Mouse (Mus musculus) limb, embryonic 14.5 days (tissue): ENCODE data around the gene Gm10644. TPM values are rescaled to one million over a fixed set of nuclear protein-coding genes. Genes with fewer than 3 reads are reported as not detected.

Experiments
- ATAC-seq: fragments of 200-750 bp; cut with Nextera tagmentation; 2 replicates; pipeline ENCODE4 v1.8.0; 2017; ENCODE audit warnings: low read depth, moderate number of reproducible peaks, moderate TSS enrichment; ENCODE audit not compliant: low FRiP score
- DNase-seq: peaks from one replicate; pipeline ENCODE4 v3.0.0-alpha.2; 2015; ENCODE audit warnings: low spot score
- H3K27ac ChIP-seq: fragments of 300-500 bp; sonication (generic); replicated peaks from 2 replicates; pipeline ENCODE4 v1.5.1; 2014; ENCODE audit warnings: low read depth, mild to moderate bottlenecking, low read length, moderate library complexity, mixed read lengths
- H3K27me3 ChIP-seq: fragments of 300-500 bp; sonication (generic); 2 replicates; pipeline ENCODE4 v1.6.1; 2014; ENCODE audit warnings: low read length, mixed read lengths; ENCODE audit not compliant: control insufficient read depth, insufficient read depth
- H3K36me3 ChIP-seq: fragments of 300-500 bp; sonication (generic); 2 replicates; pipeline ENCODE4 v1.6.1; 2014; ENCODE audit warnings: mild to moderate bottlenecking, low read length, moderate library complexity, mixed read lengths; ENCODE audit not compliant: control insufficient read depth, insufficient read depth
- H3K4me1 ChIP-seq: fragments of 300-500 bp; sonication (generic); 2 replicates; pipeline ENCODE4 v1.6.1; 2014; ENCODE audit warnings: antibody characterized with exemption, low read length, mixed read lengths; ENCODE audit not compliant: control insufficient read depth, insufficient read depth
- H3K4me2 ChIP-seq: fragments of 300-500 bp; sonication (generic); replicated peaks from 2 replicates; pipeline ENCODE4 v1.6.1; 2014; ENCODE audit warnings: low read depth, mild to moderate bottlenecking, low read length, moderate library complexity; ENCODE audit not compliant: severe bottlenecking
- H3K4me3 ChIP-seq: fragments of 300-500 bp; sonication (generic); replicated peaks from 2 replicates; pipeline ENCODE4 v1.5.1; 2014; ENCODE audit warnings: low read length
- H3K9ac ChIP-seq: fragments of 300-500 bp; sonication (generic); 2 replicates; pipeline ENCODE4 v1.6.1; 2014; ENCODE audit warnings: mild to moderate bottlenecking, low read depth, low read length, moderate library complexity; ENCODE audit not compliant: severe bottlenecking
- H3K9me3 ChIP-seq: fragments of 300-500 bp; sonication (generic); 2 replicates; pipeline ENCODE4 v1.6.1; 2016; ENCODE audit warnings: low read length; ENCODE audit not compliant: control insufficient read depth
- POLR2A ChIP-seq: fragments of 200-500 bp; IDR thresholded peaks from 2 replicates; pipeline ENCODE4 v1.8.0; 2012; ENCODE audit warnings: inconsistent platforms, mild to moderate bottlenecking, moderate library complexity, borderline replicate concordance; ENCODE audit not compliant: insufficient read depth, insufficient read length; ENCODE audit errors: extremely low read depth
- WGBS: fragments of 180-500 bp; shearing (Covaris S2); extraction: QIAGEN DNeasy Blood & Tissue Kit; methylation state at CpG from one replicate; pipeline ENCODE4 v1.1.7; 2014; 5-methylcytosine and 5-hydroxymethylcytosine counted together
- polyA plus RNA-seq, 2 experiments: library from polyadenylated mRNA; depleted of rRNA in 1 of 2; stranded (reverse) in 1 of 2; unstranded in 1 of 2; fragments of >200 nt; fragmentation: Nextera tagmentation in 1 of 2; extraction: Ambion mirVana in 1 of 2; gene quantifications; 2 replicates each; pipeline versions ENCODE4 v1.2.1 to v1.2.3; 2012 to 2014

Gene Gm10644
- polyA plus RNA-seq, 2 experiments = 0.48 to 0.63 TPM

GRCm38 (mm10) chr8:83971121-83971520 is 16.1 kb upstream of the Gm10644 start:
- Histone ChIP-seq H3K27ac (no peak overlapping the region), H3K9me3 (no peaks in the 10 kb centered on the region), H3K4me3 (no peak overlapping the region), H3K36me3 (peaks cover 30% of the 10 kb centered on the region; the same call in 1 of the 2 replicates), H3K9ac (no peak overlapping the region), H3K4me1 (peaks cover 9% of the 10 kb centered on the region), H3K27me3 (no peaks in the 10 kb centered on the region), H3K4me2 (no peak overlapping the region)
- DNase-seq (no peak), ATAC-seq (no peak)
- 89% methylated on average over 4 of the region's 4 CpGs for WGBS
- no peak for TF ChIP-seq POLR2A

DNA sequence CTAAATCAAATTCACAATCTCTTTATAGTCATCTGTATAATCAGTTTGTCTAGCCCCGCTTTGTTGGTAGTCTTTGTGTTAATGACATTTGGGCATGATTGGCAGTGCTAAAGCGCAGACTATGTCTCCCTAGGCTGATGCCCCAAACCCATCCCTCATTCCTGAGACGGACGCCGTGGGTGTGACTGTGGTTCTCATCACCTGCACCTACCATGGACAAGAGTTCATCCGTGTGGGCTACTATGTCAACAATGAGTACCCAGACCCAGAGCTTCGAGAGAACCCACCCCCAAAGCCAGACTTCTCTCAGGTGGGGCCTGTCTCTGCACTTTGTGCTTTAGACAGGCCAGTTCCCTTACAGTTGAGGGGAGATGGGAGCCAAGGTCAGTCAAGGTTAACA is 12.7 kb upstream of the Gm10644 start:
- WGBS = 93% methylated on average over 7 of the region's 7 CpGs
- H3K27ac ChIP-seq = no peak overlapping the region
- H3K9ac ChIP-seq = no peak overlapping the region
- H3K27me3 ChIP-seq = no peaks in the 10 kb centered on the region
- DNase-seq (no peak), ATAC-seq (no peak)
- no peak overlapping the region for H3K4me3 ChIP-seq
- H3K4me1 ChIP-seq = no peaks in the 10 kb centered on the region
- peaks cover 27% of the 10 kb centered on the region; the same call in 1 of the 2 replicates for H3K36me3 ChIP-seq
- H3K9me3 ChIP-seq = no peaks in the 10 kb centered on the region
- H3K4me2 ChIP-seq = no peak overlapping the region
- TF ChIP-seq POLR2A = no peak

DNA sequence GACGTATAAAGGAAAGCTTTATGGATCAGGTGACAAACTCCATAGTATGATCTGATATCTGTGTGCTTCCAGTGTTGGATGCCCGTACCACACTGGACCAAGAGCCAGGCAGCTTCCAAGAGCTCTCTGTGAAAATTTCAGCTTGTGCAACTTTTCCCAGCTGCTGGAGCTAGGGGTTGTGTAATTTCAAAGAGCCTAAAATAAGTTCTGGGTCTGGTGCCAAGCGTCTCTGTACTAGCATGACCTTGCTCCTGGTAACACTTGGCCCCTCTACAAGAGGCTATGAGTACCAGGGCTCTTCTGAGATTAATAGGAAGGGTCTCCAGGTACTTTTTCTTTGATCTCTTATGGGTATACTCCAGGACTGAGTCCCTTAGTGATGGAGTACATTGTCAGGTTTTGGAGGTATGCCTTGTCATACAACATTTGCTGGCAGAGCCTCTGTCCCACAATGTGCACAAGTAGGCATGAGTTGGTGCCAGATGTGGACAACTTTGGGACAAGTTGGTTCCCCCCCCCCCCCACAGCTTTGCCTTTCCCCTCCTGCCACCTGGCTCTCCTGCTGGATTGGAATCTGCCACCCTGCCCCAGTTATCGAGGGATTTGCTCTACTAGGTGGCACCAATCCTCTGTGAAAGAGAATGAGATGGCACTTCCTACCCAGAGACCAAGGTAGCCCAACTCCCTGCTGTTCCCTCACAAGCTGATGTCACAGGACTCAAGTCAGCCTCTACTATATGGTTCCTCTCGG is 9.2 kb upstream of the Gm10644 start:
- Histone ChIP-seq H3K4me2 (no peak overlapping the region), H3K27ac (no peak overlapping the region), H3K27me3 (no peaks in the 10 kb centered on the region), H3K9me3 (no peaks in the 10 kb centered on the region), H3K4me1 (no peaks in the 10 kb centered on the region), H3K4me3 (no peak overlapping the region), H3K9ac (no peak overlapping the region), H3K36me3 (peaks cover 18% of the 10 kb centered on the region; the same call in 1 of the 2 replicates)
- WGBS = 82% methylated on average over 5 of the region's 5 CpGs
- DNase-seq (no peak), ATAC-seq (no peak; the same call in 1 of the 2 replicates)
- no peak for TF ChIP-seq POLR2A

DNA sequence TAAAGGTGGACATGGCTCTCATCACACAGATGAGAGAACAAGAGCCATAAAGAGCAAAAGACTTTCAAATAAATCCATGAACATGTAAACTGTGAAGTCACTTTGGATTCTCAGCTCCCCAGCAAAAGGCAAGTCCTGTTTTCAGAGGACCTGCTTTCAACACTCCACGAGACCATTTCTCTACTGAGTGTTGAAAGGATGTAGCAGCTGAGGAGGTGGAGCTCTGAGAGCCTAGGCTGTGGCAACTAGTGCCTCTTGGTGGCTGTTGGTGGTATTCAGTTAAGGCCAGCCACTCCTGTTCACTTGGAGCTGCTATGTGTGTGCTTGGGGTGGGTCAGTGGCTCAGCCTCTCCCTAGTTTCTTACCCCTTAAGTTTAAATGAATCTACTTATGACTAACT is 1.8 kb upstream of the Gm10644 start:
- no peak for ATAC-seq
- Histone ChIP-seq H3K9me3 (no peaks in the 10 kb centered on the region), H3K36me3 (no peaks in the 10 kb centered on the region), H3K27me3 (no peaks in the 10 kb centered on the region), H3K9ac (no peak overlapping the region), H3K4me3 (peak overlapping the region; percentile 62; the same call in 1 of the 2 replicates), H3K27ac (no peak overlapping the region), H3K4me2 (peak overlapping the region; percentile 89), H3K4me1 (peaks cover 4% of the 10 kb centered on the region; the same call in 1 of the 2 replicates)
- DNase-seq = no peak
- no peak for TF ChIP-seq POLR2A
- WGBS = 15% methylated on average over 1 of the region's 1 CpGs

DNA sequence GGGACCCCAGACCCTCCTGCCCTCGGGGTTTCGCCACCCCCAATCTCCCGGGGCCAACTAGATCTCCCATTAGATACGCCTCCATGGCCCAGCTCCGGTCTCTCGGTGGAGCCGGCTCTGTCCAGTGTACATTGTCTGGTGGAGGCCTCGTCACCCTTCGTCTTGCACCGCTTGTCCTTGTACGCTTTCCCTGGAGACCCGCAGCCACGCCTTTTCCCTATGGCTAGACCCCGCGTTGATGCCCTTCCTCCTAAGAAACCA is 883 bp upstream of the Gm10644 start:
- Histone ChIP-seq H3K4me2 (peak overlapping the region; percentile 89), H3K9me3 (no peaks in the 10 kb centered on the region), H3K36me3 (no peaks in the 10 kb centered on the region), H3K27me3 (no peaks in the 10 kb centered on the region), H3K9ac (peak overlapping the region; percentile 45), H3K27ac (no peak overlapping the region), H3K4me1 (peaks cover 4% of the 10 kb centered on the region; the same call in 1 of the 2 replicates), H3K4me3 (peak overlapping the region; percentile 62)
- WGBS = 3% methylated on average over 15 of the region's 15 CpGs
- no peak for TF ChIP-seq POLR2A
- no peak for ATAC-seq
- DNase-seq = no peak
